Mouse (Mus musculus) C2C12 (cell line): ENCODE results near the gene Slc26a11. TPM values are rescaled to one million over a fixed set of nuclear protein-coding genes. Genes with fewer than 3 reads are reported as not detected.

Source experiments
- H3K27me3 ChIP-seq: one replicate; pipeline ENCODE4 v1.6.1; 2011; ENCODE audit not compliant: control insufficient read depth, insufficient read depth, insufficient read length
- H3K36me3 ChIP-seq: one replicate; pipeline ENCODE4 v1.6.1; 2011; ENCODE audit not compliant: control insufficient read depth, insufficient read depth
- H3K4me3 ChIP-seq: one replicate; pipeline ENCODE4 v1.5.1; 2011; ENCODE audit warnings: mild to moderate bottlenecking, control low read depth; ENCODE audit not compliant: poor library complexity, insufficient read depth, severe bottlenecking
- H3K79me2 ChIP-seq: one replicate; pipeline ENCODE4 v1.6.1; 2011; ENCODE audit not compliant: control insufficient read depth, insufficient read depth
- H3K79me3 ChIP-seq: one replicate; pipeline ENCODE4 v1.6.1; 2011; ENCODE audit warnings: low read depth, control low read depth
- H3ac ChIP-seq: one replicate; pipeline ENCODE3; 2011; ENCODE audit warnings: low read depth; ENCODE audit not compliant: control insufficient read depth, insufficient read length
- CEBPB ChIP-seq: IDR thresholded peaks from one replicate; pipeline ENCODE4 v1.6.1; 2011; ENCODE audit warnings: low read depth, mild to moderate bottlenecking, control low read depth, moderate library complexity
- CTCF ChIP-seq: IDR thresholded peaks from one replicate; pipeline ENCODE4 v1.5.1; 2011; ENCODE audit not compliant: control insufficient read depth, insufficient read depth, insufficient read length
- FOSL1 ChIP-seq: IDR thresholded peaks from one replicate; pipeline ENCODE4 v1.8.0; 2011; ENCODE audit warnings: mild to moderate bottlenecking, low read length; ENCODE audit not compliant: poor library complexity, insufficient read depth, severe bottlenecking
- MAX ChIP-seq: IDR thresholded peaks from one replicate; pipeline ENCODE4 v1.6.1; 2011; ENCODE audit warnings: mild to moderate bottlenecking, control low read depth
- MYOD1 ChIP-seq: IDR thresholded peaks from one replicate; pipeline ENCODE4 v1.6.1; 2011; ENCODE audit warnings: low read depth; ENCODE audit not compliant: control insufficient read depth, insufficient read length
- MYOG ChIP-seq: IDR thresholded peaks from one replicate; pipeline ENCODE4 v1.6.1; 2011; ENCODE audit not compliant: control insufficient read depth, insufficient read length; ENCODE audit errors: extremely low read depth
- USF1 ChIP-seq: IDR thresholded peaks from one replicate; pipeline ENCODE4 v1.6.1; 2011; ENCODE audit warnings: low read depth, mild to moderate bottlenecking, control low read depth, moderate library complexity
- polyA plus RNA-seq: library from polyadenylated mRNA; unstranded; fragments of >200 nt; fragmentation: generic; extraction: Trizol; gene quantifications from one replicate; pipeline ENCODE4 v1.2.1, GENCODE M21; 2012; ENCODE audit warnings: missing spikeins

Slc26a11 gene
- polyA plus RNA-seq, 1 experiment, result 0.51 TPM

GRCm38 (mm10) chr11:119392800-119393482, 37.6 kb downstream of the Slc26a11 start, which contains the start of gene Rnf213:
Gene Rnf213 (plus strand): TSS chr11:119393100.
- H3K79me3 ChIP-seq, result peaks cover 17% of the 10 kb centered on the region
- peaks cover 18% of the 10 kb centered on the region for H3K36me3 ChIP-seq
- H3K79me2 ChIP-seq, result peaks cover 40% of the 10 kb centered on the region
- peak within 1 kb of the TSS; percentile 81 for H3ac ChIP-seq
- H3K4me3 ChIP-seq, result peak within 1 kb of the TSS; percentile 53
- TF ChIP-seq MAX (peak; percentile 76), MYOG (no peak), FOSL1 (no peak), USF1 (peak; percentile 98), MYOD1 (no peak), CEBPB (no peak), CTCF (no peak)
- H3K27me3 ChIP-seq, result no peaks in the 10 kb centered on the region

- H3K79me2 ChIP-seq, result peaks cover 40% of the 10 kb centered on the region
- H3ac ChIP-seq, result peak overlapping the region; percentile 81
- TF ChIP-seq MYOD1 (no peak), USF1 (no peak), MAX (no peak), FOSL1 (no peak), MYOG (no peak), CTCF (no peak)
- H3K4me3 ChIP-seq, result peak overlapping the region; percentile 53
- H3K36me3 ChIP-seq, result peaks cover 18% of the 10 kb centered on the region
- peaks cover 20% of the 10 kb centered on the region for H3K79me3 ChIP-seq
- H3K27me3 ChIP-seq, result no peaks in the 10 kb centered on the region
These were observed 38.1 kb downstream of the Slc26a11 start for GRCm38 (mm10) chr11:119393483-119393804.

GRCm38 (mm10) chr11:119394210-119394609, 38.9 kb downstream of the Slc26a11 start:
- no peak overlapping the region for H3K4me3 ChIP-seq
- H3K79me2 ChIP-seq, result peaks cover 47% of the 10 kb centered on the region
- no peak overlapping the region for H3ac ChIP-seq
- no peaks in the 10 kb centered on the region for H3K27me3 ChIP-seq
- H3K79me3 ChIP-seq, result peaks cover 20% of the 10 kb centered on the region
- TF ChIP-seq FOSL1, result no peak
- TF ChIP-seq CTCF, result no peak
- no peak for TF ChIP-seq MYOG
- TF ChIP-seq USF1, result no peak
- no peak for TF ChIP-seq CEBPB
- no peak for TF ChIP-seq MAX
- no peak for TF ChIP-seq MYOD1
- H3K36me3 ChIP-seq, result peaks cover 18% of the 10 kb centered on the region

- H3K79me3 ChIP-seq, result peaks cover 20% of the 10 kb centered on the region
- H3ac ChIP-seq, result no peak overlapping the region
- H3K4me3 ChIP-seq, result no peak overlapping the region
- H3K36me3 ChIP-seq, result peaks cover 27% of the 10 kb centered on the region
- H3K27me3 ChIP-seq, result no peaks in the 10 kb centered on the region
- TF ChIP-seq MAX (no peak), MYOD1 (no peak), USF1 (no peak), MYOG (no peak), CTCF (no peak), CEBPB (no peak), FOSL1 (no peak)
- H3K79me2 ChIP-seq, result peaks cover 52% of the 10 kb centered on the region
These were observed 40.0 kb downstream of the Slc26a11 start for GRCm38 (mm10) chr11:119395394-119395793.

GRCm38 (mm10) chr11:119395931-119396330, 40.6 kb downstream of the Slc26a11 start:
- peaks cover 20% of the 10 kb centered on the region for H3K79me3 ChIP-seq
- H3K36me3 ChIP-seq, result peaks cover 30% of the 10 kb centered on the region
- peaks cover 56% of the 10 kb centered on the region for H3K79me2 ChIP-seq
- H3K27me3 ChIP-seq, result no peaks in the 10 kb centered on the region
- H3ac ChIP-seq, result no peak overlapping the region
- TF ChIP-seq MAX (no peak), CEBPB (no peak), FOSL1 (no peak), MYOG (no peak), USF1 (no peak), CTCF (no peak), MYOD1 (no peak)
- H3K4me3 ChIP-seq, result no peak overlapping the region

- Histone ChIP-seq H3K27me3 (no peaks in the 10 kb centered on the region), H3K79me2 (peaks cover 61% of the 10 kb centered on the region), H3K79me3 (peaks cover 20% of the 10 kb centered on the region), H3K36me3 (peaks cover 30% of the 10 kb centered on the region), H3ac (no peak overlapping the region), H3K4me3 (no peak overlapping the region)
- no peak for TF ChIP-seq MYOD1
- no peak for TF ChIP-seq CTCF
- no peak for TF ChIP-seq USF1
- no peak for TF ChIP-seq MAX
- no peak for TF ChIP-seq FOSL1
- no peak for TF ChIP-seq MYOG
- TF ChIP-seq CEBPB, result no peak
These were observed 41.1 kb downstream of the Slc26a11 start for GRCm38 (mm10) chr11:119396461-119396860.
